Mouse (Mus musculus): Measurements from ENCODE around the gene Ado. TPM values are rescaled to one million over a fixed set of nuclear protein-coding genes. Genes with fewer than 3 reads are reported as not detected.

The Ado gene
- polyA plus RNA-seq, 1 experiment from 2014 or later = 70.7 TPM

- WGBS = 79% methylated on average over 8 of the region's 8 CpGs
Observed at GRCm38 (mm10) chr10:67566104-67566503, 17.3 kb upstream of the Ado start.

GRCm38 (mm10) chr10:67564509-67564908 is 15.8 kb upstream of the Ado start:
- H3K27ac ChIP-seq (ENCODE audit: low read length) = no peak overlapping the region
- no peaks in the 10 kb centered on the region for H3K27me3 ChIP-seq (ENCODE audit: control insufficient read depth, insufficient read depth, low read length)
- 87% methylated on average over 7 of the region's 7 CpGs for WGBS
- no peaks in the 10 kb centered on the region for H3K9me3 ChIP-seq (ENCODE audit: control insufficient read depth, low read depth, low read length)
- H3K4me3 ChIP-seq (ENCODE audit: low read depth, low read length) = no peak overlapping the region
- no peak overlapping the region for H3K4me2 ChIP-seq (replicated peaks; ENCODE audit: low read depth, low read length)
- no peaks in the 10 kb centered on the region for H3K36me3 ChIP-seq (ENCODE audit: control insufficient read depth, insufficient read depth, low read length)
- no peaks in the 10 kb centered on the region for H3K4me1 ChIP-seq (ENCODE audit: control insufficient read depth, insufficient read depth, low read length)
- no peak for ATAC-seq (ENCODE audit: insufficient number of reproducible peaks, insufficient read depth, low FRiP score, low read depth)
- no peak overlapping the region for H3K9ac ChIP-seq (replicated peaks; ENCODE audit: low read depth, low read length)

More at GRCm38 (mm10) chr10:67566104-67566503, 17.3 kb upstream of the Ado start:
- no peaks in the 10 kb centered on the region for H3K4me1 ChIP-seq (ENCODE audit: control insufficient read depth, insufficient read depth, low read length)
- no peaks in the 10 kb centered on the region for H3K27me3 ChIP-seq (ENCODE audit: control insufficient read depth, insufficient read depth, low read length)
- no peaks in the 10 kb centered on the region for H3K36me3 ChIP-seq (ENCODE audit: control insufficient read depth, insufficient read depth, low read length)
- H3K27ac ChIP-seq (ENCODE audit: low read length) = no peak overlapping the region
- no peak overlapping the region for H3K9ac ChIP-seq (replicated peaks; ENCODE audit: low read depth, low read length)
- no peak for ATAC-seq (ENCODE audit: insufficient number of reproducible peaks, insufficient read depth, low FRiP score, low read depth)
- no peak overlapping the region for H3K4me3 ChIP-seq (ENCODE audit: low read depth, low read length)
- no peak overlapping the region for H3K4me2 ChIP-seq (replicated peaks; ENCODE audit: low read depth, low read length)
- no peaks in the 10 kb centered on the region for H3K9me3 ChIP-seq (ENCODE audit: control insufficient read depth, low read depth, low read length)

GRCm38 (mm10) chr10:67561185-67561584 is 12.4 kb upstream of the Ado start:
- H3K4me2 ChIP-seq (replicated peaks; ENCODE audit: low read depth, low read length) = no peak overlapping the region
- no peak overlapping the region for H3K27ac ChIP-seq (ENCODE audit: low read length)
- no peak for ATAC-seq (ENCODE audit: insufficient number of reproducible peaks, insufficient read depth, low FRiP score, low read depth)
- H3K4me3 ChIP-seq (ENCODE audit: low read depth, low read length) = no peak overlapping the region
- 66% methylated on average over 1 of the region's 1 CpGs for WGBS
- H3K27me3 ChIP-seq (ENCODE audit: control insufficient read depth, insufficient read depth, low read length) = no peaks in the 10 kb centered on the region
- no peaks in the 10 kb centered on the region for H3K4me1 ChIP-seq (ENCODE audit: control insufficient read depth, insufficient read depth, low read length)
- no peak overlapping the region for H3K9ac ChIP-seq (replicated peaks; ENCODE audit: low read depth, low read length)
- H3K36me3 ChIP-seq (ENCODE audit: control insufficient read depth, insufficient read depth, low read length) = no peaks in the 10 kb centered on the region
- H3K9me3 ChIP-seq (ENCODE audit: control insufficient read depth, low read depth, low read length) = no peaks in the 10 kb centered on the region; the same call in 1 of the 2 replicates

GRCm38 (mm10) chr10:67559765-67560394 is 11.1 kb upstream of the Ado start:
- ATAC-seq (ENCODE audit: insufficient number of reproducible peaks, insufficient read depth, low FRiP score, low read depth) = no peak

GRCm38 (mm10) chr10:67558053-67558452 is 9.3 kb upstream of the Ado start:
- no peak for ATAC-seq (ENCODE audit: insufficient number of reproducible peaks, insufficient read depth, low FRiP score, low read depth)

More at GRCm38 (mm10) chr10:67559765-67560394, 11.1 kb upstream of the Ado start:
- Histone ChIP-seq H3K4me3 (ENCODE audit: low read depth, low read length) (no peak overlapping the region), H3K27ac (ENCODE audit: low read length) (no peak overlapping the region), H3K9me3 (ENCODE audit: control insufficient read depth, low read depth, low read length) (no peaks in the 10 kb centered on the region; the same call in 1 of the 2 replicates), H3K4me1 (ENCODE audit: control insufficient read depth, insufficient read depth, low read length) (no peaks in the 10 kb centered on the region), H3K4me2 (replicated peaks; ENCODE audit: low read depth, low read length) (no peak overlapping the region), H3K36me3 (ENCODE audit: control insufficient read depth, insufficient read depth, low read length) (no peaks in the 10 kb centered on the region), H3K9ac (replicated peaks; ENCODE audit: low read depth, low read length) (no peak overlapping the region), H3K27me3 (ENCODE audit: control insufficient read depth, insufficient read depth, low read length) (no peaks in the 10 kb centered on the region)
- 63% methylated on average over 13 of the region's 13 CpGs for WGBS

GRCm38 (mm10) chr10:67548261-67548854 is 397 bp downstream of the Ado start:
- no peaks in the 10 kb centered on the region for H3K27me3 ChIP-seq (ENCODE audit: control insufficient read depth, insufficient read depth, low read length)
- H3K9me3 ChIP-seq (ENCODE audit: control insufficient read depth, low read depth, low read length) = no peaks in the 10 kb centered on the region
- H3K27ac ChIP-seq (ENCODE audit: low read length) = peak overlapping the region; percentile 92
- peak overlapping the region; percentile 90 for H3K4me3 ChIP-seq (ENCODE audit: low read depth, low read length)
- H3K4me2 ChIP-seq (replicated peaks; ENCODE audit: low read depth, low read length) = peak overlapping the region; percentile 85
- peak overlapping the region; percentile 90 for H3K9ac ChIP-seq (replicated peaks; ENCODE audit: low read depth, low read length)
- H3K36me3 ChIP-seq (ENCODE audit: control insufficient read depth, insufficient read depth, low read length) = no peaks in the 10 kb centered on the region
- peaks cover 12% of the 10 kb centered on the region; the same call in 1 of the 2 replicates for H3K4me1 ChIP-seq (ENCODE audit: control insufficient read depth, insufficient read depth, low read length)
- under 1% methylated on average over 70 of the region's 73 CpGs for WGBS
- ATAC-seq (ENCODE audit: insufficient number of reproducible peaks, insufficient read depth, low FRiP score, low read depth) = peak; percentile 43; the same call in 1 of the 2 replicates

More at GRCm38 (mm10) chr10:67558053-67558452, 9.3 kb upstream of the Ado start:
- no peak overlapping the region for H3K4me2 ChIP-seq (replicated peaks; ENCODE audit: low read depth, low read length)
- H3K36me3 ChIP-seq (ENCODE audit: control insufficient read depth, insufficient read depth, low read length) = no peaks in the 10 kb centered on the region
- no peaks in the 10 kb centered on the region for H3K4me1 ChIP-seq (ENCODE audit: control insufficient read depth, insufficient read depth, low read length)
- no peaks in the 10 kb centered on the region for H3K27me3 ChIP-seq (ENCODE audit: control insufficient read depth, insufficient read depth, low read length)
- 74% methylated on average over 4 of the region's 4 CpGs for WGBS
- no peaks in the 10 kb centered on the region; the same call in 1 of the 2 replicates for H3K9me3 ChIP-seq (ENCODE audit: control insufficient read depth, low read depth, low read length)
- no peak overlapping the region for H3K27ac ChIP-seq (ENCODE audit: low read length)
- no peak overlapping the region for H3K9ac ChIP-seq (replicated peaks; ENCODE audit: low read depth, low read length)
- H3K4me3 ChIP-seq (ENCODE audit: low read depth, low read length) = no peak overlapping the region

GRCm38 (mm10) chr10:67547850-67548260 is 900 bp downstream of the Ado start:
- no peaks in the 10 kb centered on the region for H3K9me3 ChIP-seq (ENCODE audit: control insufficient read depth, low read depth, low read length)
- H3K9ac ChIP-seq (replicated peaks; ENCODE audit: low read depth, low read length) = peak overlapping the region; percentile 90
- WGBS = under 1% methylated on average over 20 of the region's 20 CpGs
- H3K4me3 ChIP-seq (ENCODE audit: low read depth, low read length) = peak overlapping the region; percentile 90
- peak overlapping the region; percentile 92; the same call in 1 of the 2 replicates for H3K27ac ChIP-seq (ENCODE audit: low read length)
- no peaks in the 10 kb centered on the region for H3K36me3 ChIP-seq (ENCODE audit: control insufficient read depth, insufficient read depth, low read length)
- peaks cover 12% of the 10 kb centered on the region; the same call in 1 of the 2 replicates for H3K4me1 ChIP-seq (ENCODE audit: control insufficient read depth, insufficient read depth, low read length)
- no peaks in the 10 kb centered on the region for H3K27me3 ChIP-seq (ENCODE audit: control insufficient read depth, insufficient read depth, low read length)
- no peak for ATAC-seq (ENCODE audit: insufficient number of reproducible peaks, insufficient read depth, low FRiP score, low read depth)
- peak overlapping the region; percentile 85 for H3K4me2 ChIP-seq (replicated peaks; ENCODE audit: low read depth, low read length)

- Histone ChIP-seq H3K27me3 (ENCODE audit: control insufficient read depth, insufficient read depth, low read length) (peaks cover 29% of the 10 kb centered on the region), H3K27ac (ENCODE audit: low read length) (no peak overlapping the region), H3K9ac (replicated peaks; ENCODE audit: low read depth, low read length) (no peak overlapping the region), H3K4me1 (ENCODE audit: control insufficient read depth, insufficient read depth, low read length) (peaks cover 4% of the 10 kb centered on the region; the same call in 1 of the 2 replicates), H3K4me3 (ENCODE audit: low read depth, low read length) (no peak overlapping the region), H3K4me2 (replicated peaks; ENCODE audit: low read depth, low read length) (no peak overlapping the region), H3K9me3 (ENCODE audit: control insufficient read depth, low read depth, low read length) (no peaks in the 10 kb centered on the region), H3K36me3 (ENCODE audit: control insufficient read depth, insufficient read depth, low read length) (no peaks in the 10 kb centered on the region)
- ATAC-seq (ENCODE audit: insufficient number of reproducible peaks, insufficient read depth, low FRiP score, low read depth) = no peak
- WGBS = 25% methylated on average over 19 of the region's 19 CpGs
Observed at GRCm38 (mm10) chr10:67540591-67540990, 8.2 kb downstream of the Ado start.

Measured in stomach, embryonic 14.5 days (tissue).